Mouse (Mus musculus) forebrain, postnatal 0 days (tissue): ENCODE measurements around the gene Mkrn2os. TPM values are rescaled to one million over a fixed set of nuclear protein-coding genes. Genes with fewer than 3 reads are reported as not detected.

ENCODE experiments used
- ATAC-seq: fragments of 200-750 bp; cut with Nextera tagmentation; 2 replicates; pipeline ENCODE4 v1.8.0; 2017; ENCODE audit warnings: mild to moderate bottlenecking, moderate library complexity
- DNase-seq: peaks from one replicate; pipeline ENCODE4 v3.0.0-alpha.2; 2015
- H3K27ac ChIP-seq: fragments of 300-500 bp; sonication (generic); 2 replicates; pipeline ENCODE4 v1.5.1; 2014; ENCODE audit warnings: low read depth, mild to moderate bottlenecking, antibody characterized with exemption, low read length, moderate library complexity, mixed read lengths
- H3K27me3 ChIP-seq: fragments of 300-500 bp; sonication (generic); 2 replicates; pipeline ENCODE4 v1.6.1; 2014; ENCODE audit warnings: mild to moderate bottlenecking, low read length, mixed read lengths; ENCODE audit not compliant: insufficient read depth
- H3K36me3 ChIP-seq: fragments of 300-500 bp; sonication (generic); 2 replicates; pipeline ENCODE4 v1.6.1; 2014; ENCODE audit warnings: mild to moderate bottlenecking, moderate library complexity; ENCODE audit not compliant: insufficient read depth
- H3K4me1 ChIP-seq: fragments of 300-500 bp; sonication (generic); 2 replicates; pipeline ENCODE4 v1.6.1; 2014; ENCODE audit warnings: antibody characterized with exemption; ENCODE audit not compliant: insufficient read depth
- H3K4me2 ChIP-seq: fragments of 300-500 bp; sonication (generic); 2 replicates; pipeline ENCODE4 v1.6.1; 2014; ENCODE audit warnings: low read depth, mild to moderate bottlenecking, moderate library complexity
- H3K4me3 ChIP-seq: fragments of 300-500 bp; sonication (generic); 2 replicates; pipeline ENCODE4 v1.5.1; 2014; ENCODE audit warnings: low read depth, low read length, mixed read lengths
- H3K9ac ChIP-seq: fragments of 300-500 bp; sonication (generic); 2 replicates; pipeline ENCODE4 v1.6.1; 2014; ENCODE audit warnings: mild to moderate bottlenecking
- H3K9me3 ChIP-seq: fragments of 300-500 bp; sonication (generic); 2 replicates; pipeline ENCODE4 v1.6.1; 2016; ENCODE audit warnings: low read length
- CTCF ChIP-seq: sonication (generic); IDR thresholded peaks from 2 replicates; pipeline ENCODE4 v1.5.1; 2016; ENCODE audit warnings: antibody characterized with exemption, control low read depth, low read depth
- WGBS: fragments of 180-500 bp; shearing (Covaris S2); extraction: QIAGEN DNeasy Blood & Tissue Kit; methylation state at CpG from one replicate; pipeline ENCODE4 v1.1.7; 2014; 5-methylcytosine and 5-hydroxymethylcytosine counted together
- polyA plus RNA-seq: library from polyadenylated mRNA; unstranded; fragments of >200 nt; fragmentation: Nextera tagmentation; extraction: Ambion mirVana; gene quantifications from 2 replicates; pipeline ENCODE4 v1.2.1, GENCODE M21; 2015
- total RNA-seq: library from RNA; depleted of rRNA; stranded (reverse); fragments of >200 nt; gene quantifications from 2 replicates; pipeline ENCODE4 v1.2.3, GENCODE M21; 2014

Mkrn2os gene
- total and polyA plus RNA-seq, 2 experiments from 2014 or later, result 0.35 to 0.38 TPM

GRCm38 (mm10) chr6:115601322-115601714 is 8.9 kb upstream of the Mkrn2os start:
- ATAC-seq, result peak; percentile 12; the same call in 1 of the 2 replicates
- no peak for DNase-seq
- Histone ChIP-seq H3K9ac (no peak overlapping the region), H3K27ac (no peak overlapping the region), H3K4me1 (no peaks in the 10 kb centered on the region), H3K9me3 (no peaks in the 10 kb centered on the region), H3K27me3 (no peaks in the 10 kb centered on the region), H3K4me3 (peak overlapping the region; percentile 86), H3K36me3 (0 out of 2 replicates have a peak, but pooled peaks cover 4% of the 10 kb centered on the region), H3K4me2 (0 out of 2 replicates have a peak overlapping the region, but pooled peaks have one; percentile 1)
- peak; percentile 37; the same call in 1 of the 2 replicates for TF ChIP-seq CTCF
- WGBS, result 64% methylated on average over 4 of the region's 4 CpGs

- Histone ChIP-seq H3K9ac (no peak overlapping the region), H3K9me3 (no peaks in the 10 kb centered on the region), H3K4me1 (no peaks in the 10 kb centered on the region), H3K36me3 (no peaks in the 10 kb centered on the region), H3K27me3 (no peaks in the 10 kb centered on the region), H3K4me3 (no peak overlapping the region), H3K4me2 (no peak overlapping the region), H3K27ac (no peak overlapping the region)
- no peak for ATAC-seq
- DNase-seq, result no peak
- WGBS, result 67% methylated on average over 3 of the region's 3 CpGs
- no peak for TF ChIP-seq CTCF
Observed at GRCm38 (mm10) chr6:115595667-115596066, 3.3 kb upstream of the Mkrn2os start.

GRCm38 (mm10) chr6:115594463-115594862 is 2.1 kb upstream of the Mkrn2os start:
- no peak overlapping the region for H3K4me2 ChIP-seq
- DNase-seq (no peak), ATAC-seq (no peak)
- no peaks in the 10 kb centered on the region for H3K9me3 ChIP-seq
- H3K27me3 ChIP-seq, result no peaks in the 10 kb centered on the region
- no peaks in the 10 kb centered on the region for H3K36me3 ChIP-seq
- H3K9ac ChIP-seq, result no peak overlapping the region
- no peak overlapping the region for H3K4me3 ChIP-seq
- no peak for TF ChIP-seq CTCF
- 86% methylated on average over 3 of the region's 3 CpGs for WGBS
- H3K27ac ChIP-seq, result no peak overlapping the region
- no peaks in the 10 kb centered on the region for H3K4me1 ChIP-seq

- TF ChIP-seq CTCF, result no peak
- WGBS, result 77% methylated on average over 4 of the region's 4 CpGs
- Histone ChIP-seq H3K27ac (no peak overlapping the region), H3K4me3 (no peak overlapping the region), H3K9me3 (no peaks in the 10 kb centered on the region), H3K4me1 (no peaks in the 10 kb centered on the region), H3K36me3 (no peaks in the 10 kb centered on the region), H3K27me3 (no peaks in the 10 kb centered on the region), H3K4me2 (no peak overlapping the region), H3K9ac (no peak overlapping the region)
- no peak for DNase-seq
- no peak for ATAC-seq
Observed at GRCm38 (mm10) chr6:115593252-115593651, 876 bp upstream of the Mkrn2os start.

- no peak overlapping the region for H3K4me3 ChIP-seq
- TF ChIP-seq CTCF, result no peak
- 89% methylated on average over 19 of the region's 19 CpGs for WGBS
- no peak overlapping the region for H3K27ac ChIP-seq
- H3K4me2 ChIP-seq, result no peak overlapping the region
- ATAC-seq, result no peak
- no peaks in the 10 kb centered on the region for H3K9me3 ChIP-seq
- no peaks in the 10 kb centered on the region for H3K36me3 ChIP-seq
- no peak for DNase-seq
- no peak overlapping the region for H3K9ac ChIP-seq
- no peaks in the 10 kb centered on the region for H3K4me1 ChIP-seq
- H3K27me3 ChIP-seq, result no peaks in the 10 kb centered on the region
Observed at GRCm38 (mm10) chr6:115591692-115592359, 550 bp downstream of the Mkrn2os start.

GRCm38 (mm10) chr6:115586321-115586720 is 6.1 kb downstream of the Mkrn2os start:
- Histone ChIP-seq H3K27ac (no peak overlapping the region), H3K9ac (no peak overlapping the region), H3K27me3 (no peaks in the 10 kb centered on the region), H3K36me3 (peaks cover 4% of the 10 kb centered on the region; the same call in 1 of the 2 replicates), H3K4me2 (no peak overlapping the region), H3K4me1 (no peaks in the 10 kb centered on the region), H3K4me3 (no peak overlapping the region), H3K9me3 (no peaks in the 10 kb centered on the region)
- TF ChIP-seq CTCF, result no peak
- 89% methylated on average over 10 of the region's 10 CpGs for WGBS
- DNase-seq (no peak), ATAC-seq (no peak)

GRCm38 (mm10) chr6:115584176-115584575 is 8.2 kb downstream of the Mkrn2os start:
- H3K27me3 ChIP-seq, result no peaks in the 10 kb centered on the region
- 73% methylated on average over 3 of the region's 3 CpGs for WGBS
- peaks cover 22% of the 10 kb centered on the region for H3K36me3 ChIP-seq
- DNase-seq (no peak), ATAC-seq (no peak)
- no peak for TF ChIP-seq CTCF
- no peak overlapping the region for H3K4me3 ChIP-seq
- H3K9me3 ChIP-seq, result no peaks in the 10 kb centered on the region
- no peaks in the 10 kb centered on the region for H3K4me1 ChIP-seq
- no peak overlapping the region for H3K4me2 ChIP-seq
- no peak overlapping the region for H3K9ac ChIP-seq
- no peak overlapping the region for H3K27ac ChIP-seq
